Mouse (Mus musculus) myocyte (in vitro differentiated cells): ENCODE measurements around the gene Btrc.

ENCODE experiments used
- CEBPB ChIP-seq: IDR thresholded peaks from 2 replicates; pipeline ENCODE4 v1.6.1; 2011; ENCODE audit warnings: mild to moderate bottlenecking, moderate library complexity; ENCODE audit not compliant: poor library complexity, insufficient read depth, severe bottlenecking
- E2F4 ChIP-seq: IDR thresholded peaks from one replicate; pipeline ENCODE4 v1.6.1; 2011; ENCODE audit warnings: mild to moderate bottlenecking, control low read depth, moderate library complexity; ENCODE audit not compliant: insufficient read depth
- MAX ChIP-seq: IDR thresholded peaks from one replicate; pipeline ENCODE4 v1.6.1; 2011; ENCODE audit warnings: low read depth, mild to moderate bottlenecking, control low read depth
- MYOD1 ChIP-seq, 3 experiments: IDR thresholded peaks; one replicate each; pipeline ENCODE4 v1.6.1; 2011; ENCODE audit warnings: control low read depth in 2 of 3, low read depth in 2 of 3, mild to moderate bottlenecking in 2 of 3, moderate library complexity in 1 of 3; ENCODE audit not compliant: insufficient read length in 2 of 3, control insufficient read depth in 1 of 3
- POLR2A ChIP-seq: IDR thresholded peaks from one replicate; pipeline ENCODE4 v1.6.1; 2011; ENCODE audit warnings: low read depth, mild to moderate bottlenecking, control low read depth, moderate library complexity; ENCODE audit not compliant: insufficient read length
- POLR2AphosphoS2 ChIP-seq: IDR thresholded peaks from one replicate; pipeline ENCODE4 v1.6.1; 2011; ENCODE audit warnings: low read depth, control low read depth; ENCODE audit not compliant: insufficient read length
- REST ChIP-seq: IDR thresholded peaks from one replicate; pipeline ENCODE4 v1.6.1; 2011; ENCODE audit warnings: mild to moderate bottlenecking, control low read depth, moderate library complexity; ENCODE audit not compliant: insufficient read depth, insufficient read length
- SRF ChIP-seq: IDR thresholded peaks from one replicate; pipeline ENCODE4 v1.6.1; 2011; ENCODE audit warnings: low read depth; ENCODE audit not compliant: control insufficient read depth, insufficient read length
- TCF12 ChIP-seq: IDR thresholded peaks from one replicate; pipeline ENCODE4 v1.6.1; 2011; ENCODE audit warnings: mild to moderate bottlenecking, control low read depth; ENCODE audit not compliant: poor library complexity, insufficient read depth, severe bottlenecking
- TCF3 ChIP-seq: IDR thresholded peaks from one replicate; pipeline ENCODE4 v1.6.1; 2011; ENCODE audit warnings: low read depth, control low read depth; ENCODE audit not compliant: insufficient read length
- USF1 ChIP-seq: IDR thresholded peaks from one replicate; pipeline ENCODE4 v1.6.1; 2011; ENCODE audit warnings: low read depth, mild to moderate bottlenecking, control low read depth, moderate library complexity

- TF ChIP-seq POLR2A (no peak), TCF12 (no peak), MYOD1 (IDR thresholded peaks at IDR 0.05; ENCODE audit: control insufficient read depth in 1 of 3, insufficient read length in 2 of 3, low read depth in 2 of 3) (no peak), TCF3 (no peak), CEBPB (no peak), USF1 (no peak), REST (no peak), POLR2AphosphoS2 (no peak), E2F4 (no peak), SRF (no peak), MAX (no peak)
Observed at GRCm38 (mm10) chr19:45552187-45552586, 188.7 kb downstream of the Btrc start.
